Mouse (Mus musculus) limb, embryonic 15.5 days (tissue): ENCODE results near the gene Wdcp. TPM values are rescaled to one million over a fixed set of nuclear protein-coding genes. Genes with fewer than 3 reads are reported as not detected.
A peak's percentile ranks its signal among the peaks of the same experiment; 100 is the strongest.
"Not testable (repeated sequence)": the region's sequence is repeated elsewhere in the genome, so short reads cannot be mapped to it uniquely, and the experiment has no call there.

ENCODE experiments used
- ATAC-seq: fragments of 200-750 bp; cut with Nextera tagmentation; 2 replicates; pipeline ENCODE4 v1.8.0; 2017; ENCODE audit warnings: low read depth, moderate TSS enrichment; ENCODE audit not compliant: insufficient number of reproducible peaks, low FRiP score, low TSS enrichment
- H3K27ac ChIP-seq: fragments of 300-500 bp; sonication (generic); 2 replicates; pipeline ENCODE4 v1.5.1; 2015; ENCODE audit warnings: moderate library complexity, mild to moderate bottlenecking, inconsistent platforms
- H3K27me3 ChIP-seq: fragments of 300-500 bp; sonication (generic); 2 replicates; pipeline ENCODE4 v1.6.1; 2015; ENCODE audit warnings: inconsistent platforms
- H3K36me3 ChIP-seq: fragments of 300-500 bp; sonication (generic); 2 replicates; pipeline ENCODE4 v1.6.1; 2015; ENCODE audit warnings: inconsistent platforms
- H3K4me1 ChIP-seq: fragments of 300-500 bp; sonication (generic); 2 replicates; pipeline ENCODE4 v1.6.1; 2015; ENCODE audit warnings: inconsistent platforms
- H3K4me2 ChIP-seq: fragments of 300-500 bp; sonication (generic); 2 replicates; pipeline ENCODE4 v1.6.1; 2015; ENCODE audit warnings: mild to moderate bottlenecking, inconsistent platforms
- H3K4me3 ChIP-seq: fragments of 300-500 bp; sonication (generic); 2 replicates; pipeline ENCODE4 v1.5.1; 2015; ENCODE audit warnings: mild to moderate bottlenecking, inconsistent platforms
- H3K9ac ChIP-seq: fragments of 300-500 bp; sonication (generic); 2 replicates; pipeline ENCODE4 v1.6.1; 2015; ENCODE audit warnings: inconsistent platforms
- H3K9me3 ChIP-seq: fragments of 300-500 bp; sonication (generic); 2 replicates; pipeline ENCODE4 v1.6.1; 2016; ENCODE audit warnings: inconsistent platforms
- WGBS: fragments of 180-500 bp; shearing (Covaris S2); methylation state at CpG from one replicate; pipeline ENCODE4 v1.1.7; 2015; 5-methylcytosine and 5-hydroxymethylcytosine counted together
- polyA plus RNA-seq: library from polyadenylated mRNA; unstranded; fragments of >200 nt; fragmentation: Nextera tagmentation; extraction: Ambion mirVana; gene quantifications from 2 replicates; pipeline ENCODE4 v1.2.1, GENCODE M21; 2015

Gene Wdcp
- polyA plus RNA-seq, 1 experiment from 2014 or later = 17.6 TPM

GRCm38 (mm10) chr12:4872273-4872672, 29.2 kb downstream of the Wdcp start:
- H3K4me3 ChIP-seq = no peak overlapping the region
- H3K9ac ChIP-seq = no peak overlapping the region
- H3K4me1 ChIP-seq = peaks cover 11% of the 10 kb centered on the region
- peaks cover 3% of the 10 kb centered on the region; the same call in 1 of the 2 replicates for H3K27me3 ChIP-seq
- H3K9me3 ChIP-seq = no peaks in the 10 kb centered on the region
- 61% methylated on average over 4 of the region's 4 CpGs for WGBS
- no peak overlapping the region for H3K27ac ChIP-seq
- no peak overlapping the region for H3K4me2 ChIP-seq
- ATAC-seq = no peak
- no peaks in the 10 kb centered on the region for H3K36me3 ChIP-seq

GRCm38 (mm10) chr12:4872983-4873477, 29.9 kb downstream of the Wdcp start:
- Histone ChIP-seq H3K4me3 (no peak overlapping the region), H3K9me3 (no peaks in the 10 kb centered on the region), H3K9ac (no peak overlapping the region), H3K36me3 (no peaks in the 10 kb centered on the region), H3K27ac (no peak overlapping the region), H3K4me2 (no peak overlapping the region), H3K4me1 (peaks cover 11% of the 10 kb centered on the region), H3K27me3 (peaks cover 3% of the 10 kb centered on the region; the same call in 1 of the 2 replicates)
- WGBS = 66% methylated on average over 5 of the region's 5 CpGs
- ATAC-seq = no peak

- peak overlapping the region; percentile 87; the same call in 1 of the 2 replicates for H3K4me2 ChIP-seq
- WGBS = 73% methylated on average over 6 of the region's 6 CpGs
- H3K4me3 ChIP-seq = no peak overlapping the region
Observed at GRCm38 (mm10) chr12:4873531-4873930, 30.4 kb downstream of the Wdcp start.

GRCm38 (mm10) chr12:4874161-4874927, 31.2 kb downstream of the Wdcp start, which contains the start of gene Mfsd2b:
Gene Mfsd2b, minus strand, starts transcription at chr12:4874359.
- H3K4me2 ChIP-seq = peak within 1 kb of the TSS; percentile 87
- peaks cover 5% of the 10 kb centered on the region for H3K36me3 ChIP-seq
- H3K4me1 ChIP-seq = peaks cover 11% of the 10 kb centered on the region
- peaks cover 3% of the 10 kb centered on the region; the same call in 1 of the 2 replicates for H3K27me3 ChIP-seq
- WGBS = 3% methylated on average over 24 of the region's 24 CpGs
- H3K9ac ChIP-seq = 0 out of 2 replicates have a peak within 1 kb of the TSS, but pooled peaks have one; percentile 3
- no peaks in the 10 kb centered on the region for H3K9me3 ChIP-seq
- H3K4me3 ChIP-seq = peak within 1 kb of the TSS; percentile 35
- peak; percentile 80 for ATAC-seq
- H3K27ac ChIP-seq = no peak within 1 kb of the TSS

More at GRCm38 (mm10) chr12:4873531-4873930, 30.4 kb downstream of the Wdcp start:
- H3K9ac ChIP-seq = no peak overlapping the region
- H3K27me3 ChIP-seq = peaks cover 3% of the 10 kb centered on the region; the same call in 1 of the 2 replicates
- H3K4me1 ChIP-seq = peaks cover 11% of the 10 kb centered on the region
- H3K36me3 ChIP-seq = no peaks in the 10 kb centered on the region; the same call in 1 of the 2 replicates
- no peak for ATAC-seq
- H3K27ac ChIP-seq = no peak overlapping the region
- no peaks in the 10 kb centered on the region for H3K9me3 ChIP-seq

GRCm38 (mm10) chr12:4875623-4876022, 32.5 kb downstream of the Wdcp start:
- Histone ChIP-seq H3K27ac (no peak overlapping the region), H3K4me1 (peaks cover 11% of the 10 kb centered on the region), H3K36me3 (peaks cover 9% of the 10 kb centered on the region), H3K9ac (no peak overlapping the region), H3K4me2 (no peak overlapping the region), H3K9me3 (no peaks in the 10 kb centered on the region), H3K27me3 (peaks cover 3% of the 10 kb centered on the region; the same call in 1 of the 2 replicates), H3K4me3 (no peak overlapping the region)
- no peak for ATAC-seq
- 77% methylated on average over 8 of the region's 8 CpGs for whole genome bisulfite sequencing

- H3K4me1 ChIP-seq = peaks cover 11% of the 10 kb centered on the region
- peaks cover 21% of the 10 kb centered on the region for H3K36me3 ChIP-seq
- ATAC-seq = no peak
- no peak overlapping the region for H3K27ac ChIP-seq
- H3K9ac ChIP-seq = no peak overlapping the region
- H3K4me2 ChIP-seq = no peak overlapping the region
- H3K4me3 ChIP-seq = no peak overlapping the region
- H3K27me3 ChIP-seq = peaks cover 3% of the 10 kb centered on the region; the same call in 1 of the 2 replicates
- H3K9me3 ChIP-seq = no peaks in the 10 kb centered on the region
- 77% methylated on average over 9 of the region's 9 CpGs for WGBS
Observed at GRCm38 (mm10) chr12:4878296-4878783, 35.2 kb downstream of the Wdcp start.

- H3K36me3 ChIP-seq = peaks cover 21% of the 10 kb centered on the region
- H3K4me3 ChIP-seq = no peak overlapping the region
- H3K4me1 ChIP-seq = peaks cover 7% of the 10 kb centered on the region
- 91% methylated on average over 5 of the region's 5 CpGs for WGBS
- H3K9me3 ChIP-seq = no peaks in the 10 kb centered on the region
- ATAC-seq = no peak
- no peak overlapping the region for H3K27ac ChIP-seq
- no peak overlapping the region for H3K9ac ChIP-seq
- no peak overlapping the region for H3K4me2 ChIP-seq
- H3K27me3 ChIP-seq = no peaks in the 10 kb centered on the region
Observed at GRCm38 (mm10) chr12:4879048-4879447, 35.9 kb downstream of the Wdcp start.

GRCm38 (mm10) chr12:4882086-4882485, 39.0 kb downstream of the Wdcp start:
- no peak overlapping the region for H3K27ac ChIP-seq
- 85% methylated on average over 2 of the region's 2 CpGs for WGBS
- no peak overlapping the region for H3K4me2 ChIP-seq
- no peak overlapping the region for H3K4me3 ChIP-seq
- no peaks in the 10 kb centered on the region for H3K27me3 ChIP-seq
- no peak overlapping the region for H3K9ac ChIP-seq
- no peaks in the 10 kb centered on the region for H3K4me1 ChIP-seq
- no peaks in the 10 kb centered on the region for H3K9me3 ChIP-seq
- no peak for ATAC-seq
- H3K36me3 ChIP-seq = peaks cover 21% of the 10 kb centered on the region

GRCm38 (mm10) chr12:4885062-4885461, 42.0 kb downstream of the Wdcp start:
- Histone ChIP-seq H3K27ac (no peak overlapping the region), H3K9ac (no peak overlapping the region), H3K27me3 (no peaks in the 10 kb centered on the region), H3K4me3 (no peak overlapping the region), H3K4me2 (no peak overlapping the region), H3K9me3 (no peaks in the 10 kb centered on the region), H3K4me1 (no peaks in the 10 kb centered on the region), H3K36me3 (peaks cover 15% of the 10 kb centered on the region)
- ATAC-seq = no peak
- WGBS = 31% methylated on average over 1 of the region's 1 CpGs

- H3K9ac ChIP-seq, H3K9me3 ChIP-seq, H3K4me3 ChIP-seq, H3K4me2 ChIP-seq, H3K4me1 ChIP-seq, H3K27ac ChIP-seq, ATAC-seq, H3K27me3 ChIP-seq: not testable (repeated sequence)
- H3K36me3 ChIP-seq = peaks cover 14% of the 10 kb centered on the region
- WGBS = 95% methylated on average over 4 of the region's 4 CpGs
Observed at GRCm38 (mm10) chr12:4886581-4886980, 43.5 kb downstream of the Wdcp start.

- ATAC-seq = no peak
- Histone ChIP-seq H3K27ac (no peak overlapping the region), H3K4me1 (no peaks in the 10 kb centered on the region), H3K9me3 (no peaks in the 10 kb centered on the region), H3K36me3 (peaks cover 6% of the 10 kb centered on the region), H3K4me3 (no peak overlapping the region), H3K4me2 (no peak overlapping the region), H3K27me3 (no peaks in the 10 kb centered on the region), H3K9ac (no peak overlapping the region)
Observed at GRCm38 (mm10) chr12:4888739-4889138, 45.6 kb downstream of the Wdcp start.

- Histone ChIP-seq H3K4me2 (no peak overlapping the region), H3K4me3 (no peak overlapping the region), H3K9me3 (no peaks in the 10 kb centered on the region), H3K27ac (no peak overlapping the region), H3K9ac (no peak overlapping the region), H3K36me3 (peaks cover 8% of the 10 kb centered on the region), H3K27me3 (no peaks in the 10 kb centered on the region), H3K4me1 (no peaks in the 10 kb centered on the region)
- WGBS = 90% methylated on average over 2 of the region's 2 CpGs
- no peak for ATAC-seq
Observed at GRCm38 (mm10) chr12:4889251-4889650, 46.1 kb downstream of the Wdcp start.
